Mouse (Mus musculus): ENCODE data around the gene Mto1. TPM values are rescaled to one million over a fixed set of nuclear protein-coding genes. Genes with fewer than 3 reads are reported as not detected.

Mto1 gene
- total RNA-seq, 1 experiment from 2014 or later, result 34.0 TPM

Other genes starting within 250 kb of the Mto1 start
- not detected in 2 replicates for gene Gsta1, start 217.6 kb upstream of the Mto1 start, total RNA-seq (2017)
- gene Gm3776, start 191.1 kb upstream of the Mto1 start, total RNA-seq (2017), result not detected in 2 replicates
- not detected in 2 replicates for gene Gm10639, start 158.3 kb upstream of the Mto1 start, total RNA-seq (2017)
- not detected in 2 replicates for gene Omt2a, start 133.4 kb upstream of the Mto1 start, total RNA-seq (2017)
- gene Omt2b, start 120.6 kb upstream of the Mto1 start, total RNA-seq (2017), result not detected in 2 replicates
- 2.5 TPM in 1 of 2 replicates, not detected in the other for gene Gsta2, start 92.4 kb upstream of the Mto1 start, total RNA-seq (2017)
- not detected in 2 replicates for gene Dppa5a, start 80.0 kb upstream of the Mto1 start, total RNA-seq (2017)
- not detected in 2 replicates for gene Ooep, start 69.5 kb upstream of the Mto1 start, total RNA-seq (2017)
- 0.58 TPM in 1 of 2 replicates, not detected in the other for gene Ddx43, start 52.4 kb upstream of the Mto1 start, total RNA-seq (2017)
- gene Cgas, start 5.0 kb upstream of the Mto1 start, total RNA-seq (2017), result 2.2 TPM in 2 replicates
- not detected in 2 replicates for gene Gm17324, start 578 bp downstream of the Mto1 start, total RNA-seq (2017)
- 5,017 and 5,158 TPM in 2 replicates for gene Eef1a1, start 40.9 kb downstream of the Mto1 start, total RNA-seq (2017)
- 7.0 and 9.0 TPM in 2 replicates for gene Slc17a5, start 139.8 kb downstream of the Mto1 start, total RNA-seq (2017)
- not detected in 2 replicates for gene Cd109, start 167.3 kb downstream of the Mto1 start, total RNA-seq (2017)